ENCODE assay signal across 16 mouse cellular contexts in the genomic region with DNA sequence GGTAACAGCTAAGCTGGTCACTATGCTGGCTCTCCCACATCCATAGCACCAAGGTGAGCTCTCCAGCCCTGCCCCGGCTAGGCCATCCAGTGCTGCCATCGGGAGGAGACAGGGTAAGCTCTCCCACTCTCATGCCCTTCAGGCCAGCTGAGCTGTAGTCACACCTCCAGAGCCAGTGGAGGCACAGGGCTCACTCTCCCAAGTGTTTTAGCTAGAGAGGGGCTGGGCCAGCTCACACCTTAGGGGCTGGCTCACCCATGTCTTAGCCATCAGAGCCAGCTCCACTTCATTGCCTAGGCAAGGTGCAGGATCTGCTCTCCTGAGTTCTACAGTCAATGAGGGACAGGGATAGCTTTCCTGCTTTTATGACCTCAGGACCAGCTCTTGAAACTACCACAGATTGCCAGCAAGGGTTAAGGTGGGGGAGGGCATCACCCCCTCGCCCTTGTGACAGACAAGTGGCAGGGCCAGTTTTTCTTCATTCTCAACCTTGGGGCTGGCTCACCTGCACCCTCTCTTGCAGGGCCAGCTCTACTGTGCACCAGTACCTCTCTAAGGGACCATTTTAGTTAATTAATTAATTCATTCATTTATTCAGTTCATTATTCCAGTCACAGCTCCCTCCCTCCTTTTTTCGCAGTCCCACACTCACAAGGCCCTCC.
DNase-seq lines count a peak whose midpoint lies in the region; ATAC-seq and TF ChIP-seq lines count a peak whose summit lies in the region.
"Had no signal": no experiment of that assay in that cellular context is flagged by ENCODE, and none has a peak within 500 bp of the region (broad histone marks: within the 10 kb centered on the region; RNA-seq: fewer than 3 reads in every experiment).

No protein-coding gene starts in this region.

- intact Hi-C loops in heart, postnatal 14 days (cut with DNase I) = no loop called here

- 0 out of 2 replicates have a peak, but pooled peaks have one; percentile 39 for ATAC-seq in hindbrain, embryonic 13.5 days (ENCODE audit: low FRiP score)
- no peak for ATAC-seq in hindbrain, postnatal 0 days
- ATAC-seq in kidney, embryonic 15.5 days (replicated peaks; ENCODE audit: low FRiP score) = peak; percentile 86
- ATAC-seq in lung, embryonic 16.5 days (ENCODE audit: low read depth) = peak; percentile 90

- no peak overlapping the region for H3K27ac ChIP-seq in hindbrain, embryonic 13.5 days
- H3K27ac ChIP-seq in hindbrain, postnatal 0 days = no peak overlapping the region
- H3K27ac ChIP-seq in kidney, embryonic 15.5 days = no peak overlapping the region
- H3K27ac ChIP-seq in lung, embryonic 16.5 days (ENCODE audit: low read length) = peak overlapping the region; percentile 65
- H3K27ac ChIP-seq: embryonic facial prominence, embryonic 12.5 days; gastrocnemius, adult 2 months; liver, embryonic 15.5 days; neural tube, embryonic 13.5 days had no signal

- peaks cover 8% of the 10 kb centered on the region; the same call in 1 of the 2 replicates for H3K4me1 ChIP-seq in hindbrain, embryonic 13.5 days (replicated peaks)
- H3K4me1 ChIP-seq in hindbrain, postnatal 0 days (ENCODE audit: insufficient read depth, low read length) = no peaks in the 10 kb centered on the region
- H3K4me1 ChIP-seq in kidney, embryonic 15.5 days = peaks cover 7% of the 10 kb centered on the region
- peaks cover 15% of the 10 kb centered on the region for H3K4me1 ChIP-seq in lung, embryonic 16.5 days (replicated peaks; ENCODE audit: control insufficient read depth, insufficient read depth, low read length)
- H3K4me1 ChIP-seq: embryonic facial prominence, embryonic 12.5 days; neural tube, embryonic 13.5 days had no signal

- H3K4me2 ChIP-seq in hindbrain, embryonic 13.5 days = no peak overlapping the region
- no peak overlapping the region for H3K4me2 ChIP-seq in hindbrain, postnatal 0 days (ENCODE audit: low read depth, low read length)
- H3K4me2 ChIP-seq in kidney, embryonic 15.5 days = no peak overlapping the region
- H3K4me2 ChIP-seq in lung, embryonic 16.5 days (ENCODE audit: low read depth, low read length) = no peak overlapping the region
- H3K4me2 ChIP-seq: embryonic facial prominence, embryonic 12.5 days; liver, embryonic 15.5 days; neural tube, embryonic 13.5 days had no signal

- WGBS in hindbrain, embryonic 13.5 days = 91% methylated on average over 4 of the region's 4 CpGs
- WGBS in hindbrain, postnatal 0 days = 87% methylated on average over 4 of the region's 4 CpGs
- 75% methylated on average over 4 of the region's 4 CpGs for WGBS in kidney, embryonic 15.5 days
- 54% methylated on average over 4 of the region's 4 CpGs for whole genome bisulfite sequencing in lung, embryonic 16.5 days

- no peak for TF ChIP-seq CTCF in hindbrain, postnatal 0 days (IDR thresholded peaks at IDR 0.05; ENCODE audit: low read depth)

- H3K27me3 ChIP-seq in hindbrain, embryonic 13.5 days = no peaks in the 10 kb centered on the region
- no peaks in the 10 kb centered on the region for H3K27me3 ChIP-seq in hindbrain, postnatal 0 days (ENCODE audit: insufficient read depth, low read length)
- H3K27me3 ChIP-seq in kidney, embryonic 15.5 days = no peaks in the 10 kb centered on the region
- no peaks in the 10 kb centered on the region for H3K27me3 ChIP-seq in lung, embryonic 16.5 days (ENCODE audit: control insufficient read depth, insufficient read depth, low read depth, low read length)
- H3K27me3 ChIP-seq: embryonic facial prominence, embryonic 12.5 days; liver, embryonic 15.5 days; neural tube, embryonic 13.5 days had no signal

- no peak for DNase-seq in hindbrain, postnatal 0 days (ENCODE audit: low spot score)
- DNase-seq in urinary bladder, postnatal 25 days (ENCODE audit: low spot score) = peak; percentile 29
- no peak for DNase-seq in left cerebral cortex, adult 18-20 months (ENCODE audit: low spot score in 2 of 2)
- DNase-seq in thymus, postnatal 10 days (ENCODE audit: low spot score in 2 of 2) = no peak
- no peak for DNase-seq in heart, postnatal 14 days
- DNase-seq: adrenal gland, adult 8-10 months; cerebellum, adult 9-11 months; gastrocnemius, adult 2 months; midbrain, embryonic 14.5 days; thymus, postnatal 25 days had no signal

- no peaks in the 10 kb centered on the region for H3K36me3 ChIP-seq in hindbrain, embryonic 13.5 days
- H3K36me3 ChIP-seq in hindbrain, postnatal 0 days (ENCODE audit: insufficient read depth, low read length) = no peaks in the 10 kb centered on the region
- no peaks in the 10 kb centered on the region for H3K36me3 ChIP-seq in kidney, embryonic 15.5 days
- no peaks in the 10 kb centered on the region for H3K36me3 ChIP-seq in lung, embryonic 16.5 days (ENCODE audit: control insufficient read depth, insufficient read depth, low read length)
- H3K36me3 ChIP-seq: embryonic facial prominence, embryonic 12.5 days; liver, embryonic 15.5 days; neural tube, embryonic 13.5 days had no signal

- no peak overlapping the region for H3K4me3 ChIP-seq in hindbrain, embryonic 13.5 days
- no peak overlapping the region for H3K4me3 ChIP-seq in hindbrain, postnatal 0 days (ENCODE audit: low read length)
- no peak overlapping the region for H3K4me3 ChIP-seq in kidney, embryonic 15.5 days (replicated peaks)
- H3K4me3 ChIP-seq in lung, embryonic 16.5 days (ENCODE audit: low read length) = no peak overlapping the region
- H3K4me3 ChIP-seq: embryonic facial prominence, embryonic 12.5 days; gastrocnemius, adult 2 months; liver, embryonic 15.5 days; neural tube, embryonic 13.5 days had no signal

- H3K9ac ChIP-seq in hindbrain, embryonic 13.5 days = no peak overlapping the region
- no peak overlapping the region for H3K9ac ChIP-seq in hindbrain, postnatal 0 days (replicated peaks; ENCODE audit: low read length)
- H3K9ac ChIP-seq in kidney, embryonic 15.5 days = no peak overlapping the region
- no peak overlapping the region for H3K9ac ChIP-seq in lung, embryonic 16.5 days (ENCODE audit: low read length)
- H3K9ac ChIP-seq: embryonic facial prominence, embryonic 12.5 days; liver, embryonic 15.5 days; neural tube, embryonic 13.5 days had no signal

- no peaks in the 10 kb centered on the region for H3K9me3 ChIP-seq in hindbrain, embryonic 13.5 days
- no peaks in the 10 kb centered on the region for H3K9me3 ChIP-seq in hindbrain, postnatal 0 days (ENCODE audit: low read length)
- H3K9me3 ChIP-seq in kidney, embryonic 15.5 days (replicated peaks) = no peaks in the 10 kb centered on the region
- H3K9me3 ChIP-seq in lung, embryonic 16.5 days (ENCODE audit: control insufficient read depth, low read length) = no peaks in the 10 kb centered on the region
- H3K9me3 ChIP-seq: embryonic facial prominence, embryonic 12.5 days; liver, embryonic 15.5 days; neural tube, embryonic 13.5 days had no signal
